Mouse (Mus musculus) ES-Bruce4 (cell line): Measurements from ENCODE around the gene Fbxl7. TPM values are rescaled to one million over a fixed set of nuclear protein-coding genes. Genes with fewer than 3 reads are reported as not detected.

ENCODE experiments used
- H3K27ac ChIP-seq: 2 replicates; pipeline ENCODE4 v1.5.1; 2012; ENCODE audit warnings: low read length, inconsistent platforms; ENCODE audit not compliant: insufficient read depth
- H3K27me3 ChIP-seq: 2 replicates; pipeline ENCODE4 v1.6.1; 2012; ENCODE audit warnings: mild to moderate bottlenecking, low read length, inconsistent platforms; ENCODE audit not compliant: control insufficient read depth, poor library complexity, insufficient read depth, severe bottlenecking
- H3K36me3 ChIP-seq: 2 replicates; pipeline ENCODE4 v1.6.1; 2012; ENCODE audit warnings: inconsistent platforms, mild to moderate bottlenecking, low read length, moderate library complexity; ENCODE audit not compliant: control insufficient read depth, poor library complexity, insufficient read depth, severe bottlenecking
- H3K4me1 ChIP-seq: one replicate; pipeline ENCODE4 v1.8.1; 2011; ENCODE audit warnings: low read length; ENCODE audit not compliant: control insufficient read depth, insufficient read depth
- H3K4me3 ChIP-seq: 2 replicates; pipeline ENCODE4 v1.5.1; 2011; ENCODE audit warnings: low read depth, mild to moderate bottlenecking, low read length
- H3K9ac ChIP-seq: 2 replicates; pipeline ENCODE4 v1.6.1; 2012; ENCODE audit warnings: low read depth, mild to moderate bottlenecking, inconsistent platforms; ENCODE audit not compliant: poor library complexity, severe bottlenecking
- H3K9me3 ChIP-seq: replicated peaks from 2 replicates; pipeline ENCODE4 v1.6.1; 2012; ENCODE audit warnings: mild to moderate bottlenecking, low read length, inconsistent platforms; ENCODE audit not compliant: control insufficient read depth, poor library complexity, insufficient read depth, severe bottlenecking
- CTCF ChIP-seq: IDR thresholded peaks from one replicate; pipeline ENCODE4 v1.8.1; 2011; ENCODE audit warnings: low read depth, low read length
- EP300 ChIP-seq: IDR thresholded peaks from 2 replicates; pipeline ENCODE4 v1.6.1; 2011; ENCODE audit warnings: low read depth, low read length; ENCODE audit not compliant: insufficient read depth
- POLR2A ChIP-seq: IDR thresholded peaks from one replicate; pipeline ENCODE4 v1.8.1; 2011; ENCODE audit warnings: low read length; ENCODE audit not compliant: insufficient read depth
- polyA plus RNA-seq: library from polyadenylated mRNA; stranded (reverse); fragments of >200 nt; gene quantifications from 2 replicates; pipeline ENCODE4 v1.2.4, GENCODE M21; 2011; ENCODE audit warnings: low read depth; ENCODE audit not compliant: missing spikeins, insufficient read depth, insufficient read length

The Fbxl7 gene
- polyA plus RNA-seq, 1 experiment = 0.75 TPM

- no peak overlapping the region for H3K27ac ChIP-seq
- no peaks in the 10 kb centered on the region; the same call in 1 of the 2 replicates for H3K27me3 ChIP-seq
- H3K36me3 ChIP-seq = no peaks in the 10 kb centered on the region
- TF ChIP-seq POLR2A (no peak), EP300 (no peak), CTCF (no peak)
- H3K9ac ChIP-seq = no peak overlapping the region
- no peaks in the 10 kb centered on the region for H3K9me3 ChIP-seq
- no peak overlapping the region for H3K4me3 ChIP-seq
- no peaks in the 10 kb centered on the region for H3K4me1 ChIP-seq
These were observed 192.1 kb downstream of the Fbxl7 start for GRCm38 (mm10) chr15:26703156-26703840.

GRCm38 (mm10) chr15:26701949-26702675, 193.3 kb downstream of the Fbxl7 start:
- no peaks in the 10 kb centered on the region; the same call in 1 of the 2 replicates for H3K27me3 ChIP-seq
- no peaks in the 10 kb centered on the region for H3K9me3 ChIP-seq
- TF ChIP-seq EP300 = no peak
- TF ChIP-seq POLR2A = no peak
- no peak for TF ChIP-seq CTCF
- no peaks in the 10 kb centered on the region for H3K36me3 ChIP-seq
- no peak overlapping the region for H3K9ac ChIP-seq
- H3K27ac ChIP-seq = no peak overlapping the region
- no peak overlapping the region for H3K4me3 ChIP-seq
- no peaks in the 10 kb centered on the region for H3K4me1 ChIP-seq

- TF ChIP-seq CTCF (no peak), POLR2A (no peak)
- no peak overlapping the region for H3K4me3 ChIP-seq
These were observed 202.3 kb downstream of the Fbxl7 start for GRCm38 (mm10) chr15:26693075-26693474.

GRCm38 (mm10) chr15:26688472-26689104, 206.8 kb downstream of the Fbxl7 start:
- no peak overlapping the region for H3K9ac ChIP-seq
- no peaks in the 10 kb centered on the region for H3K27me3 ChIP-seq
- H3K4me1 ChIP-seq = no peaks in the 10 kb centered on the region
- H3K9me3 ChIP-seq = no peaks in the 10 kb centered on the region
- TF ChIP-seq POLR2A = no peak
- no peak for TF ChIP-seq EP300
- TF ChIP-seq CTCF = no peak
- H3K36me3 ChIP-seq = no peaks in the 10 kb centered on the region
- H3K4me3 ChIP-seq = no peak overlapping the region
- H3K27ac ChIP-seq = no peak overlapping the region

More at GRCm38 (mm10) chr15:26693075-26693474, 202.3 kb downstream of the Fbxl7 start:
- Histone ChIP-seq H3K9ac (no peak overlapping the region), H3K36me3 (no peaks in the 10 kb centered on the region), H3K27ac (no peak overlapping the region), H3K27me3 (no peaks in the 10 kb centered on the region), H3K4me1 (no peaks in the 10 kb centered on the region), H3K9me3 (no peaks in the 10 kb centered on the region)

- Histone ChIP-seq H3K27ac (no peak overlapping the region), H3K4me1 (no peaks in the 10 kb centered on the region), H3K4me3 (no peak overlapping the region), H3K36me3 (no peaks in the 10 kb centered on the region), H3K27me3 (no peaks in the 10 kb centered on the region), H3K9me3 (no peaks in the 10 kb centered on the region), H3K9ac (no peak overlapping the region)
- TF ChIP-seq EP300 (no peak), CTCF (no peak), POLR2A (no peak)
These were observed 207.7 kb downstream of the Fbxl7 start for GRCm38 (mm10) chr15:26687729-26688128.

- TF ChIP-seq POLR2A = no peak
- no peak for TF ChIP-seq CTCF
- TF ChIP-seq EP300 = no peak
- H3K27ac ChIP-seq = no peak overlapping the region
- H3K9ac ChIP-seq = no peak overlapping the region
- no peaks in the 10 kb centered on the region for H3K4me1 ChIP-seq
- H3K27me3 ChIP-seq = no peaks in the 10 kb centered on the region
- H3K4me3 ChIP-seq = no peak overlapping the region
- peaks cover 3% of the 10 kb centered on the region; the same call in 1 of the 2 replicates for H3K9me3 ChIP-seq
- H3K36me3 ChIP-seq = no peaks in the 10 kb centered on the region
These were observed 213.1 kb downstream of the Fbxl7 start for GRCm38 (mm10) chr15:26682279-26682678.
